Mouse (Mus musculus) lung, postnatal 10 days (tissue): ENCODE measurements around the gene Ppp5c.

Experiments
- DNase-seq: peaks from one replicate; pipeline ENCODE4 v3.0.0; 2021

Ppp5c gene

GRCm38 (mm10) chr7:17050933-17051594, 23.3 kb upstream of the Ppp5c start:
- peak; percentile 78 for DNase-seq

- DNase-seq, result no peak
Measured at GRCm38 (mm10) chr7:17050491-17050890, 22.8 kb upstream of the Ppp5c start.

GRCm38 (mm10) chr7:17048431-17049190, 20.9 kb upstream of the Ppp5c start:
- no peak for DNase-seq

GRCm38 (mm10) chr7:17047041-17047682, 19.4 kb upstream of the Ppp5c start:
- no peak for DNase-seq

GRCm38 (mm10) chr7:17045743-17046142, 18.0 kb upstream of the Ppp5c start:
- no peak for DNase-seq

GRCm38 (mm10) chr7:17039373-17039772, 11.6 kb upstream of the Ppp5c start:
- DNase-seq, result no peak

GRCm38 (mm10) chr7:17038018-17038695, 10.4 kb upstream of the Ppp5c start:
- no peak for DNase-seq

- DNase-seq, result no peak
Measured at GRCm38 (mm10) chr7:17030239-17030638, 2.5 kb upstream of the Ppp5c start.

GRCm38 (mm10) chr7:17028923-17029322, 1.2 kb upstream of the Ppp5c start:
- DNase-seq, result no peak

GRCm38 (mm10) chr7:17026710-17027587, 775 bp downstream of the Ppp5c start:
- DNase-seq, result peak; percentile 73

GRCm38 (mm10) chr7:17025896-17026622, 1.7 kb downstream of the Ppp5c start:
- DNase-seq, result no peak

GRCm38 (mm10) chr7:17025505-17025894, 2.2 kb downstream of the Ppp5c start:
- no peak for DNase-seq

GRCm38 (mm10) chr7:17024814-17025504, 2.8 kb downstream of the Ppp5c start:
- peak; percentile 33 for DNase-seq

GRCm38 (mm10) chr7:17024141-17024540, 3.6 kb downstream of the Ppp5c start:
- DNase-seq, result peak; percentile 62

- no peak for DNase-seq
Measured at GRCm38 (mm10) chr7:17023701-17024100, 4.0 kb downstream of the Ppp5c start.

GRCm38 (mm10) chr7:17022176-17022575, 5.5 kb downstream of the Ppp5c start:
- no peak for DNase-seq

GRCm38 (mm10) chr7:17019426-17020166, 8.1 kb downstream of the Ppp5c start:
- DNase-seq, result no peak

- DNase-seq, result no peak
Measured at GRCm38 (mm10) chr7:17017921-17018320, 9.8 kb downstream of the Ppp5c start.

GRCm38 (mm10) chr7:17017036-17017435, 10.7 kb downstream of the Ppp5c start:
- peak; percentile 79 for DNase-seq

- DNase-seq, result no peak
Measured at GRCm38 (mm10) chr7:17015381-17015780, 12.3 kb downstream of the Ppp5c start.
